Mouse (Mus musculus): ENCODE measurements at regions not wholly inside any gene's neighbourhood (a gene's known extent, or its start where the extent isn't known, plus 50 kb on each side); places are given as distances from the start of the nearest gene placed in this dataset.
"Not testable (repeated sequence)": the region's sequence is repeated elsewhere in the genome, so short reads cannot be mapped to it uniquely, and the experiment has no call there.

- no peak for TF ChIP-seq ZKSCAN1 (IDR thresholded peaks at IDR 0.05; ENCODE audit: borderline replicate concordance, low read depth, low read length)
- no peak for TF ChIP-seq KAT2A (IDR thresholded peaks at IDR 0.05; ENCODE audit: insufficient replicate concordance, low read length)
- no peak for TF ChIP-seq SIN3A (IDR thresholded peaks at IDR 0.05; ENCODE audit: low read length)
- no peak for TF ChIP-seq NELFE (IDR thresholded peaks at IDR 0.05; ENCODE audit: low read depth, low read length)
- no peak for TF ChIP-seq MYC (IDR thresholded peaks at IDR 0.05; ENCODE audit: low read depth, low read length)
- no peak for TF ChIP-seq JUN (IDR thresholded peaks at IDR 0.05; ENCODE audit: insufficient read depth, low read depth, low read length)
- TF ChIP-seq MAFK (IDR thresholded peaks at IDR 0.05; ENCODE audit: insufficient replicate concordance, low read length) = no peak
- no peak for TF ChIP-seq GABPA (IDR thresholded peaks at IDR 0.05; ENCODE audit: insufficient replicate concordance, low read depth, low read length)
- TF ChIP-seq TCF12 (IDR thresholded peaks at IDR 0.05; ENCODE audit: low read depth, low read length) = no peak
- no peak for TF ChIP-seq BHLHE40 (IDR thresholded peaks at IDR 0.05; ENCODE audit: low read depth, low read length)
- no peak for TF ChIP-seq MXI1 (IDR thresholded peaks at IDR 0.05; ENCODE audit: low read depth, low read length)
- no peak for TF ChIP-seq ZMIZ1 (IDR thresholded peaks at IDR 0.05; ENCODE audit: low read depth, low read length)
- TF ChIP-seq CHD2 (IDR thresholded peaks at IDR 0.05; ENCODE audit: low read length) = no peak
- no peak for TF ChIP-seq E2F4 (IDR thresholded peaks at IDR 0.05; ENCODE audit: insufficient replicate concordance, low read depth, low read length)
- Histone ChIP-seq H3K36me3 (replicated peaks in 1 of 2; ENCODE audit: control insufficient read depth in 1 of 2, insufficient read depth in 1 of 2, low read length in 1 of 2) (no peaks in the 10 kb centered on the region), H3K4me1 (ENCODE audit: control insufficient read depth in 1 of 2, insufficient read depth in 2 of 2) (no peaks in the 10 kb centered on the region), H3K9me3 (replicated peaks; ENCODE audit: low read length) (no peaks in the 10 kb centered on the region), H3K4me2 (ENCODE audit: insufficient read depth, low read depth, poor library complexity, severe bottlenecking) (no peak overlapping the region), H3K27me3 (replicated peaks) (no peaks in the 10 kb centered on the region), H3K9ac (ENCODE audit: insufficient read depth, low read depth) (no peak overlapping the region), H3K4me3 (replicated peaks in 1 of 3; ENCODE audit: low read depth in 2 of 3, low read length in 2 of 3, poor library complexity in 1 of 3) (no peak overlapping the region), H3K27ac (ENCODE audit: insufficient read depth, low read depth) (no peak overlapping the region), H3K79me2 (replicated peaks; ENCODE audit: control insufficient read depth, extremely low read depth, insufficient read depth, poor library complexity, severe bottlenecking) (no peaks in the 10 kb centered on the region)
- dilution Hi-C loops (cut with MboI; ENCODE audit: extremely low pct_ligation_motif_present, extremely low pct_unique_long_range_greater_than_20kb, low sequenced_read_pairs) (no loop called here), in situ Hi-C loops (cut with MboI; ENCODE audit: low pct_ligation_motif_present, low pct_unique_long_range_greater_than_20kb, low sequenced_read_pairs) (no loop called here)
- no peak for DNase-seq (ENCODE audit: extremely low read depth)
These were observed 839.4 kb downstream of the Cypt12 start for GRCm38 (mm10) chr3:18787531-18788176.

- no peak for DNase-seq (ENCODE audit: extremely low read depth)
- dilution Hi-C loops (cut with MboI; ENCODE audit: extremely low pct_ligation_motif_present, extremely low pct_unique_long_range_greater_than_20kb, low sequenced_read_pairs) = no loop called here
- H3K4me1 ChIP-seq (ENCODE audit: control insufficient read depth in 1 of 2, insufficient read depth in 2 of 2) = no peaks in the 10 kb centered on the region
These were observed 825.7 kb downstream of the 1700064H15Rik start for GRCm38 (mm10) chr3:18802794-18803193.

GRCm38 (mm10) chr3:18828788-18829320 is 799.6 kb downstream of the 1700064H15Rik start:
- H3K9ac ChIP-seq (ENCODE audit: insufficient read depth, low read depth); H3K79me2 ChIP-seq (replicated peaks; ENCODE audit: control insufficient read depth, extremely low read depth, insufficient read depth, poor library complexity, severe bottlenecking); H3K27ac ChIP-seq (ENCODE audit: insufficient read depth, low read depth); H3K4me2 ChIP-seq (ENCODE audit: insufficient read depth, low read depth, poor library complexity, severe bottlenecking); H3K36me3 ChIP-seq (replicated peaks in 1 of 2; ENCODE audit: control insufficient read depth in 1 of 2, insufficient read depth in 1 of 2, low read length in 1 of 2); dilution Hi-C loops (cut with MboI; ENCODE audit: extremely low pct_ligation_motif_present, extremely low pct_unique_long_range_greater_than_20kb, low sequenced_read_pairs); H3K27me3 ChIP-seq (replicated peaks); H3K9me3 ChIP-seq (replicated peaks; ENCODE audit: low read length); in situ Hi-C loops (cut with MboI; ENCODE audit: low pct_ligation_motif_present, low pct_unique_long_range_greater_than_20kb, low sequenced_read_pairs); H3K4me3 ChIP-seq (replicated peaks in 1 of 3; ENCODE audit: low read depth in 2 of 3, low read length in 2 of 3, poor library complexity in 1 of 3); H3K4me1 ChIP-seq (ENCODE audit: control insufficient read depth in 1 of 2, insufficient read depth in 2 of 2); DNase-seq (ENCODE audit: extremely low read depth): not testable (repeated sequence)

More at GRCm38 (mm10) chr3:18802794-18803193, 825.7 kb downstream of the 1700064H15Rik start:
- Histone ChIP-seq H3K27ac (ENCODE audit: insufficient read depth, low read depth) (no peak overlapping the region), H3K4me3 (replicated peaks in 1 of 3; ENCODE audit: low read depth in 2 of 3, low read length in 2 of 3, poor library complexity in 1 of 3) (no peak overlapping the region), H3K27me3 (replicated peaks) (no peaks in the 10 kb centered on the region), H3K9ac (ENCODE audit: insufficient read depth, low read depth) (no peak overlapping the region), H3K4me2 (ENCODE audit: insufficient read depth, low read depth, poor library complexity, severe bottlenecking) (no peak overlapping the region), H3K79me2 (replicated peaks; ENCODE audit: control insufficient read depth, extremely low read depth, insufficient read depth, poor library complexity, severe bottlenecking) (no peaks in the 10 kb centered on the region), H3K36me3 (replicated peaks in 1 of 2; ENCODE audit: control insufficient read depth in 1 of 2, insufficient read depth in 1 of 2, low read length in 1 of 2) (no peaks in the 10 kb centered on the region), H3K9me3 (replicated peaks; ENCODE audit: low read length) (no peaks in the 10 kb centered on the region)
- in situ Hi-C loops (cut with MboI; ENCODE audit: low pct_ligation_motif_present, low pct_unique_long_range_greater_than_20kb, low sequenced_read_pairs) = no loop called here
- TF ChIP-seq E2F4 (IDR thresholded peaks at IDR 0.05; ENCODE audit: insufficient replicate concordance, low read depth, low read length) = no peak
- no peak for TF ChIP-seq TCF12 (IDR thresholded peaks at IDR 0.05; ENCODE audit: low read depth, low read length)
- no peak for TF ChIP-seq TBP (conservative IDR thresholded peaks at IDR 0.05; ENCODE audit: low read depth, low read length)
- no peak for TF ChIP-seq MAX (IDR thresholded peaks at IDR 0.05; ENCODE audit: low read length)

Data from CH12.LX (cell line).